Mouse (Mus musculus): ENCODE measurements around the gene AI661453. TPM values are rescaled to one million over a fixed set of nuclear protein-coding genes. Genes with fewer than 3 reads are reported as not detected.

The AI661453 gene
- total and polyA plus RNA-seq, 3 experiments, result not detected

DNA sequence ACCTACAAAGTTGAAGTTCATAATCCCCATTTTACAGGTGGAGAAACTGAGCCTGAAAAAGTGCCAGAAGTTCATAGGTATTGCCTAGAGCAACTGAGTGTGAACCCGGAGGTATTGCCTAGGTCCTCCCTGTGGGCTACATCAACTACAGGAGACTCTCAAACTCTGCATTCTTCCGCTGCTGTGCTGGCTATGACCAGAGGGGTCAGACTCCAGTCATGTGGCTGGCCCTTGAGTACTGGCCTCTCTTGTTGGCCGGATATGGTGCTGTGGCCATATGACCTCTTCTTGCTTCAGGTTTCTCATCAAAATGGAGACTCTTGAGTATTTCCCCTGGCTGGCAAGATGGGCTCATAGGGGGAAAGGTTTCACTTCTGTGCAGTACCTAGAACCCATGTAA, 5.9 kb downstream of the AI661453 start:
- H3K27me3 ChIP-seq (replicated peaks), result no peaks in the 10 kb centered on the region
- in situ Hi-C loops (cut with MboI; ENCODE audit: low pct_ligation_motif_present, low pct_unique_long_range_greater_than_20kb, low sequenced_read_pairs), result no loop called here

DNA sequence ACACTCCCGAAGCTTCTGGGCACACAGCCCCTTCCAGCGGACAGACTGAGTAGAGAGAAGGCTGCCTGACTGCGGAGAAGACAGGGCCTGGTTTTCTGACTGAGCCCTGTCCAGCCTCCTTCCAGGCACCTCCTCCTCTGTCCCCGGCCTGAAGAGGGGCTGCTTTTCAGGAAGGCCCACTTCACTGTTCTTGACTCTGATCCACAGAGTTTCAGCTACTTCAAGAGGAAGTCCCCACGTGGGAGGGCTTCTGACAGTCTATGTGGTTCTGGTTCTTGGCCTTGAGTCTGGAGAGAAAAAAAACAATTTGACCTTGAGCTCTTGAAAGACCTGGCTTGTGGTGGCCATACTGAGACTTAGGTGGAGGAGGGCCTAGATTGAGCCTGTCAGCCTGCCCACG, 7.7 kb downstream of the AI661453 start:
- no peaks in the 10 kb centered on the region for H3K27me3 ChIP-seq (replicated peaks)
- H3K27ac ChIP-seq (ENCODE audit: insufficient read depth, low read depth), result no peak overlapping the region
- H3K9ac ChIP-seq (ENCODE audit: insufficient read depth, low read depth), result no peak overlapping the region
- no peak for DNase-seq (ENCODE audit: extremely low read depth)
- dilution Hi-C loops (cut with MboI; ENCODE audit: extremely low pct_ligation_motif_present, extremely low pct_unique_long_range_greater_than_20kb, low sequenced_read_pairs), result no loop called here
- in situ Hi-C loops (cut with MboI; ENCODE audit: low pct_ligation_motif_present, low pct_unique_long_range_greater_than_20kb, low sequenced_read_pairs), result no loop called here
- peaks cover 11 to 54% of the 10 kb centered on the region in 2 experiments for H3K4me1 ChIP-seq (ENCODE audit: control insufficient read depth in 1 of 2, insufficient read depth in 2 of 2)
- no peaks in the 10 kb centered on the region for H3K36me3 ChIP-seq (replicated peaks in 1 of 2; ENCODE audit: control insufficient read depth in 1 of 2, insufficient read depth in 1 of 2, low read length in 1 of 2)
- H3K4me2 ChIP-seq (ENCODE audit: insufficient read depth, low read depth, poor library complexity, severe bottlenecking), result no peak overlapping the region
- no peaks in the 10 kb centered on the region for H3K9me3 ChIP-seq (replicated peaks; ENCODE audit: low read length)
- TF ChIP-seq CHD1 (IDR thresholded peaks at IDR 0.05; ENCODE audit: low read depth, low read length) (no peak), EP300 (IDR thresholded peaks at IDR 0.05; ENCODE audit: low read length) (no peak), ZKSCAN1 (IDR thresholded peaks at IDR 0.05; ENCODE audit: borderline replicate concordance, low read depth, low read length) (no peak), SIN3A (IDR thresholded peaks at IDR 0.05; ENCODE audit: low read length) (no peak), JUND (conservative IDR thresholded peaks at IDR 0.05; ENCODE audit: low read depth, low read length) (no peak), SMC3 (IDR thresholded peaks at IDR 0.05; ENCODE audit: low read depth, low read length) (no peak), E2F4 (IDR thresholded peaks at IDR 0.05; ENCODE audit: insufficient replicate concordance, low read depth, low read length) (no peak), TCF12 (IDR thresholded peaks at IDR 0.05; ENCODE audit: low read depth, low read length) (no peak), MYC (IDR thresholded peaks at IDR 0.05; ENCODE audit: low read depth, low read length) (no peak), USF2 (conservative IDR thresholded peaks at IDR 0.05; ENCODE audit: low read depth, low read length) (no peak), ETS1 (conservative IDR thresholded peaks at IDR 0.05; ENCODE audit: low read depth, low read length) (no peak), MAZ (IDR thresholded peaks at IDR 0.05; ENCODE audit: low read depth, low read length) (no peak), RAD21 (IDR thresholded peaks at IDR 0.05; ENCODE audit: low read depth, low read length) (no peak), MEF2A (IDR thresholded peaks at IDR 0.05; ENCODE audit: borderline replicate concordance, low read depth, low read length) (no peak), USF1 (IDR thresholded peaks at IDR 0.05; ENCODE audit: low read depth, low read length) (no peak), JUN (IDR thresholded peaks at IDR 0.05; ENCODE audit: insufficient read depth, low read depth, low read length) (no peak), MAX (IDR thresholded peaks at IDR 0.05; ENCODE audit: low read length) (no peak), POLR2AphosphoS2 (IDR thresholded peaks at IDR 0.05; ENCODE audit: low read depth, low read length) (no peak), PAX5 (IDR thresholded peaks at IDR 0.05; ENCODE audit: low read length) (no peak)
- H3K79me2 ChIP-seq (replicated peaks; ENCODE audit: control insufficient read depth, extremely low read depth, insufficient read depth, poor library complexity, severe bottlenecking), result no peaks in the 10 kb centered on the region
- H3K4me3 ChIP-seq (replicated peaks in 1 of 3; ENCODE audit: low read depth in 2 of 3, low read length in 2 of 3, poor library complexity in 1 of 3), result no peak overlapping the region

More for the DNA sequence above, 5.9 kb downstream of the AI661453 start:
- no peak overlapping the region for H3K4me2 ChIP-seq (ENCODE audit: insufficient read depth, low read depth, poor library complexity, severe bottlenecking)
- H3K79me2 ChIP-seq (replicated peaks; ENCODE audit: control insufficient read depth, extremely low read depth, insufficient read depth, poor library complexity, severe bottlenecking), result no peaks in the 10 kb centered on the region
- dilution Hi-C loops (cut with MboI; ENCODE audit: extremely low pct_ligation_motif_present, extremely low pct_unique_long_range_greater_than_20kb, low sequenced_read_pairs), result no loop called here
- H3K4me1 ChIP-seq (ENCODE audit: control insufficient read depth in 1 of 2, insufficient read depth in 2 of 2), result peaks cover 4 to 45% of the 10 kb centered on the region in 2 experiments
- H3K9me3 ChIP-seq (replicated peaks; ENCODE audit: low read length), result peaks cover under 1% of the 10 kb centered on the region
- H3K27ac ChIP-seq (ENCODE audit: insufficient read depth, low read depth), result no peak overlapping the region
- no peaks in the 10 kb centered on the region for H3K36me3 ChIP-seq (replicated peaks in 1 of 2; ENCODE audit: control insufficient read depth in 1 of 2, insufficient read depth in 1 of 2, low read length in 1 of 2)
- H3K4me3 ChIP-seq (replicated peaks in 1 of 3; ENCODE audit: low read depth in 2 of 3, low read length in 2 of 3, poor library complexity in 1 of 3), result no peak overlapping the region
- no peak overlapping the region for H3K9ac ChIP-seq (ENCODE audit: insufficient read depth, low read depth)
- TF ChIP-seq SIN3A (IDR thresholded peaks at IDR 0.05; ENCODE audit: low read length) (no peak), MAZ (IDR thresholded peaks at IDR 0.05; ENCODE audit: low read depth, low read length) (no peak), JUN (IDR thresholded peaks at IDR 0.05; ENCODE audit: insufficient read depth, low read depth, low read length) (no peak), TBP (conservative IDR thresholded peaks at IDR 0.05; ENCODE audit: low read depth, low read length) (no peak), ZC3H11A (IDR thresholded peaks at IDR 0.05; ENCODE audit: low read depth, low read length) (no peak), PAX5 (IDR thresholded peaks at IDR 0.05; ENCODE audit: low read length) (no peak), TCF12 (IDR thresholded peaks at IDR 0.05; ENCODE audit: low read depth, low read length) (no peak), EP300 (IDR thresholded peaks at IDR 0.05; ENCODE audit: low read length) (no peak), KAT2A (IDR thresholded peaks at IDR 0.05; ENCODE audit: insufficient replicate concordance, low read length) (no peak), POLR2AphosphoS2 (IDR thresholded peaks at IDR 0.05; ENCODE audit: low read depth, low read length) (no peak), UBTF (IDR thresholded peaks at IDR 0.05; ENCODE audit: low read depth, low read length) (no peak), SMC3 (IDR thresholded peaks at IDR 0.05; ENCODE audit: low read depth, low read length) (no peak), IRF4 (IDR thresholded peaks at IDR 0.05; ENCODE audit: low read depth, low read length) (no peak), HCFC1 (IDR thresholded peaks at IDR 0.05; ENCODE audit: low read depth, low read length) (no peak), JUND (conservative IDR thresholded peaks at IDR 0.05; ENCODE audit: low read depth, low read length) (no peak), MAX (IDR thresholded peaks at IDR 0.05; ENCODE audit: low read length) (no peak), E2F4 (IDR thresholded peaks at IDR 0.05; ENCODE audit: insufficient replicate concordance, low read depth, low read length) (no peak), RAD21 (IDR thresholded peaks at IDR 0.05; ENCODE audit: low read depth, low read length) (no peak), ZNF384 (IDR thresholded peaks at IDR 0.05; ENCODE audit: low read depth, low read length) (no peak)
- no peak for DNase-seq (ENCODE audit: extremely low read depth)

Data from CH12.LX (cell line).